Mouse (Mus musculus) ES-Bruce4 (cell line): Measurements from ENCODE around the gene Anks1b.

Source experiments
- CTCF ChIP-seq: IDR thresholded peaks from one replicate; pipeline ENCODE4 v1.8.1; 2011; ENCODE audit warnings: low read depth, low read length
- POLR2A ChIP-seq: IDR thresholded peaks from one replicate; pipeline ENCODE4 v1.8.1; 2011; ENCODE audit warnings: low read length; ENCODE audit not compliant: insufficient read depth

GRCm38 (mm10) chr10:90770403-90770955 lies 897.2 kb downstream of the Anks1b start:
- no peak for TF ChIP-seq POLR2A
- TF ChIP-seq CTCF: no peak
